Mouse (Mus musculus): ENCODE results near the gene Hist1h2bp.
A peak's percentile ranks its signal among the peaks of the same experiment; 100 is the strongest.
"Not testable (repeated sequence)": the region's sequence is repeated elsewhere in the genome, so short reads cannot be mapped to it uniquely, and the experiment has no call there.

Gene Hist1h2bp

GRCm38 (mm10) chr13:21786899-21787629 lies at the start of gene Hist1h2bp, which contains the start of gene Hist1h2an:
Gene Hist1h2bp, plus strand, starts transcription at chr13:21787461.
Gene Hist1h2an, minus strand, starts transcription at chr13:21787218.
- peak; percentile 76 to 93 for DNase-seq

- DNase-seq, result no peak
These were observed 42.3 kb upstream of the Hist1h2bp start for GRCm38 (mm10) chr13:21745006-21745405.

- no peak for DNase-seq
These were observed 37.7 kb upstream of the Hist1h2bp start for GRCm38 (mm10) chr13:21749387-21750158.

GRCm38 (mm10) chr13:21750159-21751017 lies 36.9 kb upstream of the Hist1h2bp start, which contains the start of gene Hist1h4k:
Gene Hist1h4k, minus strand, starts transcription at chr13:21750505.
- DNase-seq, result peak; percentile 84 to 90

- DNase-seq, result no peak
These were observed 35.8 kb upstream of the Hist1h2bp start for GRCm38 (mm10) chr13:21751417-21751816.

- DNase-seq, result no peak
These were observed 35.4 kb upstream of the Hist1h2bp start for GRCm38 (mm10) chr13:21751827-21752226.

- DNase-seq, result no peak
These were observed 34.9 kb upstream of the Hist1h2bp start for GRCm38 (mm10) chr13:21752356-21752755.

GRCm38 (mm10) chr13:21753051-21753523 lies 34.2 kb upstream of the Hist1h2bp start:
- DNase-seq, result no peak

GRCm38 (mm10) chr13:21753524-21754285 lies 33.6 kb upstream of the Hist1h2bp start, which contains the start of the genes Hist1h2ak and Hist1h2bn:
Gene Hist1h2ak, minus strand, starts transcription at chr13:21753827.
Gene Hist1h2bn, plus strand, starts transcription at chr13:21754123.
- peak; percentile 47 to 83 for DNase-seq

- peak in 1 of 2 experiments; percentile 48 for DNase-seq
These were observed 32.8 kb upstream of the Hist1h2bp start for GRCm38 (mm10) chr13:21754294-21755001.

- no peak for DNase-seq
These were observed 31.6 kb upstream of the Hist1h2bp start for GRCm38 (mm10) chr13:21755707-21756106.

GRCm38 (mm10) chr13:21778814-21779766 lies 8.2 kb upstream of the Hist1h2bp start:
- peak; percentile 70 to 79 for DNase-seq

- peak; percentile 29 to 45 for DNase-seq
These were observed 7.2 kb upstream of the Hist1h2bp start, which contains the start of gene Hist1h1b for GRCm38 (mm10) chr13:21779767-21780731. Gene Hist1h1b, minus strand, starts transcription at chr13:21780625.

- no peak for DNase-seq
These were observed 6.2 kb upstream of the Hist1h2bp start for GRCm38 (mm10) chr13:21781021-21781555.

- DNase-seq, result no peak
These were observed 5.6 kb upstream of the Hist1h2bp start for GRCm38 (mm10) chr13:21781639-21782038.

GRCm38 (mm10) chr13:21782361-21783254 lies 4.7 kb upstream of the Hist1h2bp start:
- not testable (repeated sequence) for DNase-seq

- peak; percentile 46 to 73 for DNase-seq
These were observed 4.0 kb upstream of the Hist1h2bp start, which contains the start of gene Hist1h3i for GRCm38 (mm10) chr13:21783255-21783617. Gene Hist1h3i, minus strand, starts transcription at chr13:21783370.

All from kidney, postnatal 36 days (tissue).